Mouse (Mus musculus) neural tube, embryonic 15.5 days (tissue): ENCODE results near the gene Zfp110. TPM values are rescaled to one million over a fixed set of nuclear protein-coding genes. Genes with fewer than 3 reads are reported as not detected.
A peak's percentile ranks its signal among the peaks of the same experiment; 100 is the strongest.
"Not testable (repeated sequence)": the region's sequence is repeated elsewhere in the genome, so short reads cannot be mapped to it uniquely, and the experiment has no call there.

Experiments used
- ATAC-seq: fragments of 200-750 bp; cut with Nextera tagmentation; 2 replicates; pipeline ENCODE4 v1.8.0; 2017; ENCODE audit warnings: mild to moderate bottlenecking, moderate TSS enrichment, moderate library complexity; ENCODE audit not compliant: low FRiP score
- H3K27ac ChIP-seq: fragments of 300-500 bp; sonication (generic); replicated peaks from 2 replicates; pipeline ENCODE4 v1.5.1; 2015; ENCODE audit warnings: mild to moderate bottlenecking, inconsistent platforms
- H3K27me3 ChIP-seq: fragments of 300-500 bp; sonication (generic); replicated peaks from 2 replicates; pipeline ENCODE4 v1.6.1; 2015; ENCODE audit warnings: inconsistent platforms
- H3K36me3 ChIP-seq: fragments of 300-500 bp; sonication (generic); 2 replicates; pipeline ENCODE4 v1.6.1; 2015; ENCODE audit warnings: inconsistent platforms
- H3K4me1 ChIP-seq: fragments of 300-500 bp; sonication (generic); 2 replicates; pipeline ENCODE4 v1.6.1; 2015; ENCODE audit warnings: inconsistent platforms
- H3K4me2 ChIP-seq: fragments of 300-500 bp; sonication (generic); 2 replicates; pipeline ENCODE4 v1.6.1; 2015; ENCODE audit warnings: inconsistent platforms, mild to moderate bottlenecking, moderate library complexity
- H3K4me3 ChIP-seq: fragments of 300-500 bp; sonication (generic); replicated peaks from 2 replicates; pipeline ENCODE4 v1.5.1; 2015; ENCODE audit warnings: mild to moderate bottlenecking, inconsistent platforms
- H3K9ac ChIP-seq: fragments of 300-500 bp; sonication (generic); replicated peaks from 2 replicates; pipeline ENCODE4 v1.6.1; 2015; ENCODE audit warnings: mild to moderate bottlenecking, inconsistent platforms
- H3K9me3 ChIP-seq: fragments of 300-500 bp; sonication (generic); replicated peaks from 2 replicates; pipeline ENCODE4 v1.6.1; 2016; ENCODE audit warnings: inconsistent platforms
- WGBS: fragments of 180-500 bp; shearing (Covaris S2); methylation state at CpG from one replicate; pipeline ENCODE4 v1.1.7; 2015; ENCODE audit warnings: mixed read lengths; 5-methylcytosine and 5-hydroxymethylcytosine counted together
- polyA plus RNA-seq: library from polyadenylated mRNA; unstranded; fragments of >200 nt; fragmentation: Nextera tagmentation; extraction: Ambion mirVana; gene quantifications from 2 replicates; pipeline ENCODE4 v1.2.1, GENCODE M21; 2015

The Zfp110 gene
- polyA plus RNA-seq: 23.4 and 25.4 TPM in 2 replicates

- H3K27ac ChIP-seq: peak within 1 kb of the TSS; percentile 33; the same call in 1 of the 2 replicates
- peaks cover 32% of the 10 kb centered on the region for H3K36me3 ChIP-seq
- H3K4me1 ChIP-seq: peaks cover 7% of the 10 kb centered on the region; the same call in 1 of the 2 replicates
- H3K9me3 ChIP-seq: peaks cover 32% of the 10 kb centered on the region
- peak within 1 kb of the TSS; percentile 67 for H3K4me2 ChIP-seq
- peak; percentile 97 for ATAC-seq
- H3K4me3 ChIP-seq: peak within 1 kb of the TSS; percentile 60
- 3% methylated on average over 47 of the region's 47 CpGs for WGBS
- H3K9ac ChIP-seq: peak within 1 kb of the TSS; percentile 36
- H3K27me3 ChIP-seq: no peaks in the 10 kb centered on the region
Observed at GRCm38 (mm10) chr7:12834162-12835120, at the start of gene Zfp110. Gene Zfp110 (plus strand): TSS chr7:12834761.

- H3K27me3 ChIP-seq: no peaks in the 10 kb centered on the region
- no peak overlapping the region for H3K4me3 ChIP-seq
- no peak overlapping the region for H3K4me2 ChIP-seq
- H3K9ac ChIP-seq: no peak overlapping the region
- H3K4me1 ChIP-seq: no peaks in the 10 kb centered on the region
- ATAC-seq: no peak
- H3K36me3 ChIP-seq: no peaks in the 10 kb centered on the region
- no peak overlapping the region for H3K27ac ChIP-seq
- 75% methylated on average over 6 of the region's 6 CpGs for WGBS
- H3K9me3 ChIP-seq: no peaks in the 10 kb centered on the region
Observed at GRCm38 (mm10) chr7:12787333-12787732, 47.2 kb upstream of the Zfp110 start.

GRCm38 (mm10) chr7:12788025-12788424 is 46.5 kb upstream of the Zfp110 start:
- no peaks in the 10 kb centered on the region for H3K27me3 ChIP-seq
- WGBS: 30% methylated on average over 5 of the region's 5 CpGs
- no peaks in the 10 kb centered on the region for H3K4me1 ChIP-seq
- H3K9me3 ChIP-seq: no peaks in the 10 kb centered on the region
- H3K9ac ChIP-seq: no peak overlapping the region
- no peak overlapping the region for H3K4me3 ChIP-seq
- ATAC-seq: no peak
- H3K36me3 ChIP-seq: no peaks in the 10 kb centered on the region
- H3K27ac ChIP-seq: no peak overlapping the region
- no peak overlapping the region for H3K4me2 ChIP-seq

- WGBS: 93% methylated on average over 11 of the region's 11 CpGs
Observed at GRCm38 (mm10) chr7:12792624-12793023, 41.9 kb upstream of the Zfp110 start.

GRCm38 (mm10) chr7:12797971-12798370 is 36.6 kb upstream of the Zfp110 start:
- Histone ChIP-seq H3K4me2 (no peak overlapping the region), H3K9me3 (peaks cover 8% of the 10 kb centered on the region; the same call in 1 of the 2 replicates), H3K27me3 (no peaks in the 10 kb centered on the region), H3K36me3 (peaks cover 14% of the 10 kb centered on the region; the same call in 1 of the 2 replicates), H3K9ac (no peak overlapping the region), H3K27ac (no peak overlapping the region), H3K4me1 (peaks cover 3% of the 10 kb centered on the region), H3K4me3 (no peak overlapping the region)
- ATAC-seq: no peak
- 73% methylated on average over 2 of the region's 2 CpGs for WGBS

More at GRCm38 (mm10) chr7:12792624-12793023, 41.9 kb upstream of the Zfp110 start:
- H3K27me3 ChIP-seq, H3K36me3 ChIP-seq, H3K4me2 ChIP-seq, H3K27ac ChIP-seq, H3K9ac ChIP-seq, ATAC-seq, H3K4me1 ChIP-seq, H3K9me3 ChIP-seq, H3K4me3 ChIP-seq: not testable (repeated sequence)

GRCm38 (mm10) chr7:12799554-12799953 is 35.0 kb upstream of the Zfp110 start:
- ATAC-seq: no peak
- H3K4me1 ChIP-seq: peaks cover 10% of the 10 kb centered on the region
- peaks cover 8% of the 10 kb centered on the region; the same call in 1 of the 2 replicates for H3K9me3 ChIP-seq
- 95% methylated on average over 1 of the region's 1 CpGs for whole genome bisulfite sequencing
- H3K36me3 ChIP-seq: peaks cover 14% of the 10 kb centered on the region; the same call in 1 of the 2 replicates
- H3K9ac ChIP-seq: no peak overlapping the region
- no peak overlapping the region for H3K27ac ChIP-seq
- H3K27me3 ChIP-seq: no peaks in the 10 kb centered on the region
- no peak overlapping the region for H3K4me2 ChIP-seq
- H3K4me3 ChIP-seq: no peak overlapping the region

GRCm38 (mm10) chr7:12802866-12803726 is 31.5 kb upstream of the Zfp110 start, which contains the start of gene Zscan18:
Gene Zscan18 (minus strand): TSS chr7:12803635.
- 7% methylated on average over 31 of the region's 31 CpGs for WGBS
- peak within 1 kb of the TSS; percentile 92 for H3K27ac ChIP-seq
- ATAC-seq: peak; percentile 98

GRCm38 (mm10) chr7:12803727-12804071 is 30.9 kb upstream of the Zfp110 start:
- 0% methylated on average over 16 of the region's 16 CpGs for WGBS
- no peaks in the 10 kb centered on the region for H3K27me3 ChIP-seq
- H3K4me2 ChIP-seq: peak overlapping the region; percentile 86
- H3K27ac ChIP-seq: peak overlapping the region; percentile 92
- peak; percentile 87 for ATAC-seq
- H3K36me3 ChIP-seq: peaks cover 26% of the 10 kb centered on the region
- peak overlapping the region; percentile 53 for H3K4me3 ChIP-seq
- H3K9ac ChIP-seq: peak overlapping the region; percentile 70
- H3K9me3 ChIP-seq: peaks cover 5% of the 10 kb centered on the region; the same call in 1 of the 2 replicates
- peaks cover 10% of the 10 kb centered on the region for H3K4me1 ChIP-seq

More at GRCm38 (mm10) chr7:12802866-12803726, 31.5 kb upstream of the Zfp110 start, which contains the start of gene Zscan18:
- Histone ChIP-seq H3K36me3 (peaks cover 23% of the 10 kb centered on the region), H3K4me3 (peak within 1 kb of the TSS; percentile 53), H3K4me2 (peak within 1 kb of the TSS; percentile 86), H3K27me3 (no peaks in the 10 kb centered on the region), H3K9me3 (peaks cover 2% of the 10 kb centered on the region; the same call in 1 of the 2 replicates), H3K9ac (peak within 1 kb of the TSS; percentile 70), H3K4me1 (peaks cover 10% of the 10 kb centered on the region)

- H3K4me1 ChIP-seq: peaks cover 11% of the 10 kb centered on the region
Observed at GRCm38 (mm10) chr7:12815566-12815965, 19.0 kb upstream of the Zfp110 start.

GRCm38 (mm10) chr7:12818521-12819295 is 15.9 kb upstream of the Zfp110 start, which contains the start of gene Zfp329:
Gene Zfp329 (minus strand): TSS chr7:12818858.
- peak within 1 kb of the TSS; percentile 88 for H3K4me3 ChIP-seq
- H3K27me3 ChIP-seq: no peaks in the 10 kb centered on the region
- H3K9ac ChIP-seq: peak within 1 kb of the TSS; percentile 93
- peak; percentile 96 for ATAC-seq
- peak within 1 kb of the TSS; percentile 93 for H3K27ac ChIP-seq
- peak within 1 kb of the TSS; percentile 61 for H3K4me2 ChIP-seq
- WGBS: under 1% methylated on average over 40 of the region's 40 CpGs
- H3K4me1 ChIP-seq: peaks cover 11% of the 10 kb centered on the region
- peaks cover 23% of the 10 kb centered on the region for H3K36me3 ChIP-seq
- peaks cover 25% of the 10 kb centered on the region for H3K9me3 ChIP-seq

More at GRCm38 (mm10) chr7:12815566-12815965, 19.0 kb upstream of the Zfp110 start:
- Histone ChIP-seq H3K9me3 (peaks cover 42% of the 10 kb centered on the region), H3K4me3 (no peak overlapping the region), H3K27ac (no peak overlapping the region), H3K4me2 (no peak overlapping the region), H3K27me3 (no peaks in the 10 kb centered on the region), H3K36me3 (peaks cover 49% of the 10 kb centered on the region), H3K9ac (no peak overlapping the region)
- 96% methylated on average over 8 of the region's 8 CpGs for WGBS
- no peak for ATAC-seq
